Mouse (Mus musculus): ENCODE results near the gene Kcnj9.

Kcnj9 gene

GRCm38 (mm10) chr1:172332925-172333324 lies 3.8 kb upstream of the Kcnj9 start:
- DNase-seq (ENCODE audit: low spot score) = no peak

- no peak for DNase-seq (ENCODE audit: low spot score)
Measured at GRCm38 (mm10) chr1:172331422-172331947, 2.4 kb upstream of the Kcnj9 start.

- DNase-seq (ENCODE audit: low spot score) = no peak
Measured at GRCm38 (mm10) chr1:172329616-172330015, 498 bp upstream of the Kcnj9 start.

DNA sequence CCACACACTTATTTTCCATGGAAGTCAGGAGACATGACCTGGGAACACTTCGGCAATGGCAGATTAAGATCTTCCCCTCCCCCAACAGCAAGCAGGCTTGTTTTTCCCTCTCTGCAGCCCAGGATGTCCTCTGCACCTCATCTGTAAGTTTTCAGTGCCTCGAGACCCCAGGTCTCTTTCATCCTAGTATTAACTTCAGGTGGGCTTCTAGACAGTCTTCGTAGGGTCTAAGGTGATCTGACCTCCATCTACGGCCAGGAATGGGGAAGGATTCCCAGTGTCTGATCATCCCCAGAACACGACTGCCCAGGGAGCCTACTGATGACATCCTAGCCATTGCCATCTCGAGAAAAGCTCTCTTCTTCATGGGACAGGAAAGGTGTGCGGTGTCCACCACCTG lies 657 bp downstream of the Kcnj9 start:
- no peak for DNase-seq (ENCODE audit: low spot score)

GRCm38 (mm10) chr1:172328041-172328440 lies 1.1 kb downstream of the Kcnj9 start:
- no peak for DNase-seq (ENCODE audit: low spot score)

DNA sequence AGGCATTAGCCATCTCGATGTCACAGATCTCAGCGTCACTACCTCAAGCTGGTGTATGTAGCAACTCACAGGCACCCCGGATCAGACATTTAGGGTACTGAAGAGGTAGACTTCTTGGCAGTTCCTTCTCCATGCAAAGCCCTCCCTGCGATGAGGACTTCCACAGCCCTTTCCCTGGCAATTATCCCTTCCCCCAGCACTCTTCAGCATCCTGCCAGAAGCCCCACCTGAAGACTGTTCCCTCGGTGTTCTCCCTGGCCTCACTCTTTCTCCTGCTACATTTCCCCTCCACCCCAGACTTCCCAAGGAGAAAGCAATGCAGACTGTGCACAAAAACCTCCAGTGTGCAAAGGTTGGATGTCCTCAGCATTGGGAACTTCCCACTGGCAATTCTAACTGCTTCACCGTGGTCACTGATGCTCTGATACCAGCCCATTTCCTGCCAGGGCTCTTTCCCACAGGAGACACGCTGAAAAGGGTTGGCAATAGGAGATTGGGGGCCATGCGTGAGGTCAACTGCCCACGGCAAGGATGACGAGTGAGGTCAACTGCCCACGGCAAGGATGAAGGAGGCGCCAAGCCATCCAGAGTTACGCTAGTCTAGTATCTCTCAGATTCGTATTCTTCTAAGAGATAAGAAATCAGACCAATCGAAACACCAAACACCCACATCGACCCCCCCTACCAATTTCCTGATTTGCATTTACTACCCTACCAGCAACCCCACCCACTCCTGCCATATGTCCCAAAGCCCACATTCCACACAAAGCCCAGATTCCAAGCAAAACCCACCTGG lies 1.7 kb downstream of the Kcnj9 start:
- DNase-seq (ENCODE audit: low spot score) = no peak

GRCm38 (mm10) chr1:172326684-172327083 lies 2.4 kb downstream of the Kcnj9 start:
- DNase-seq (ENCODE audit: low spot score) = no peak

DNA sequence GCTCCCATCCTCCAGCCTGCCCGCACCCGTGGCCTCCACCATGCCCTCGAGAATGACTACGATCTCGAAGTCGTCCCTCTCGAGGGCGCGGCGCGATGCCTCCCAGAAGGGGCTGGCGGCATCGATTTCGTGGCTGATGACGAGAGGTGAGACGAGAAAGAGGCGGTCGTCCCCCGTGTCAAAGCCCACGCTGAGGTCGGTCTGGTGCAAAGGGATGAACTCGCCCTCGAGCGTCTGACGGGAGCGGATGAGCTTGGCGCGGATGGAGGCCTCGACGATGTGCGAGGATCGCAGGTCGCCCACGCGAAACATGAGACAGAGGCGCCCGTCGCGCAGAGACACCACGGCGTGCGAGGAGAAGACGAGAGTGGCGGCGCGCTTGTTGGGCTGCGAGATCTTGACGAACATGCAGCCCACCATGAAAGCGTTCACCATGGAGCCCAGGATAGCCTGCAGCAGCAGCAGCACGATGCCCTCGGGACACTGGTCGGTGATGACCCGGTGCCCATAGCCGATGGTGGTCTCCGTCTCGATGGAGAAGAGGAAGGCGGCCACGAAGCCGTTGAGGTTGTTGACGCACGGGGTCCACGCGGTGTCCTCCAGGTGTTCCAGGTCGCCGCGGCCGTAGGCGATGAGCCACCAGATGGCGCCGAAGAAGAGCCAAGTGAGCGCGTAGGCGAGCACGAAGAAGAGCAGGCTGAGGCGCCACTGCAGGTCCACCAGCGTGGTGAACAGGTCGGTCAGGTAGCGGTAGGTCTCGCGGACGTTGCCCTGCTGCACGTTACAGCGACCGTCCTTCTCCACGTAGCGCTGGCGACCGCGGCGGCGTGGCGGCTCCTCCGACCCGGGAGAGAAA lies 3.2 kb downstream of the Kcnj9 start:
- peak; percentile 35 for DNase-seq (ENCODE audit: low spot score)

DNA sequence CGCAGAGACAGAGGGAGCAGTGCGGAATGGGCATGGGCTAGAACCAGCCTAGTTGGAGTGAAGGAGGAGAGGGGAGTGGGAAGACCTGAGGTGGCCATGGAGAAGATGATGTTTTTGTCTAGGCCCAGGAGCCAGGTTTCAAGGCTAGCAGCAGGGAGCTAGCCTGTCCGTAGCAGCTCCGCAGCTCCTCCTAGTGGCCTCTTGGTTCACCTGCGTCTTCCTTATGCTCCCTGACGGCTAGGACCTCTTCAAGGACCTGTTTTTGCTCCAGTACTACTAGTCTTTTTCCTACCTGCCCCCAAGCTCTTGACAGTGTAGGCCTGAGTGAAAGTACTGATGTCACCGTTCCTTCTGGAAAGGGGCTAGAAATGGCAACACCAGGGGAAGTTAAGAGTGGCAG lies 4.4 kb downstream of the Kcnj9 start:
- peak; percentile 44 for DNase-seq (ENCODE audit: low spot score)

GRCm38 (mm10) chr1:172323801-172324359 lies 5.2 kb downstream of the Kcnj9 start:
- DNase-seq (ENCODE audit: low spot score) = no peak

DNA sequence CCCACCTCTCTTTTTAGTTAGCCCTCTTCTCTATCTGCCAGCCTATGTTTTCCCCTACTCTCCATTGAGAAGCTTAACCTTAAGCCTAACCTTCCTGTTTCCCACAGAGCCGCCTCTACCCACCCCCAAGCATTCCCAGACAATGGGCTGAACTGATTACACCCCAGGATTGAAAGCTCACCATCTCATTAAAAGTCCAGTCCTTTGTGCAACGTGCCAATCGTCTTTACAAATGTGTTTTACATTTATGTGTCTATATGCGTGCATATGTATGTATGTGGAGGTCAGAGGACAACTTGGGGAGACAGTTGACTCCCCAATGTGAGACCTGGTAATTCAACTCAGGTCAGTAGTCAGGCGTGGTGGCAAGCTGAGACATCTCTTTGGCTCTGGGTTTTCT lies 5.8 kb downstream of the Kcnj9 start:
- DNase-seq (ENCODE audit: low spot score) = no peak

DNA sequence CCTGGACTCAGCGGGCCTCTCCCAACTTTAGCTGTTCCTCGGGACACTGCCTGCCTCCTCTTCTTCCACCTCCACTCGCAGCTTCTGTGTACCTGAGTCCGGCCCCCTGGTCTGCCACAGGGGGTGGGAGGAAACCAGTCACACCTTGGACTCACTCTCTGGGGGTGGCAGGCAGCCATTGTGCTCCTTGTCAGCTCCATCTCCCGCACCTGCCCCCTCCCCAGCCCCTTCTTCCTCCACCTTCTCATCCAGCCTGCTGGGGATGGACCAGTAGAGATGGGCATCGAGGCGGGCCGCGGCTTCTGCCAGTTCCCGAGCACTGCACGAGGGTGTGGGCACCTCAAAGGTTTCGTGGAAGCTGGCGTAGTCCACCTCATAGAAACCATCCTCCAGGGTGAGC lies 6.4 kb downstream of the Kcnj9 start:
- no peak for DNase-seq (ENCODE audit: low spot score)

DNA sequence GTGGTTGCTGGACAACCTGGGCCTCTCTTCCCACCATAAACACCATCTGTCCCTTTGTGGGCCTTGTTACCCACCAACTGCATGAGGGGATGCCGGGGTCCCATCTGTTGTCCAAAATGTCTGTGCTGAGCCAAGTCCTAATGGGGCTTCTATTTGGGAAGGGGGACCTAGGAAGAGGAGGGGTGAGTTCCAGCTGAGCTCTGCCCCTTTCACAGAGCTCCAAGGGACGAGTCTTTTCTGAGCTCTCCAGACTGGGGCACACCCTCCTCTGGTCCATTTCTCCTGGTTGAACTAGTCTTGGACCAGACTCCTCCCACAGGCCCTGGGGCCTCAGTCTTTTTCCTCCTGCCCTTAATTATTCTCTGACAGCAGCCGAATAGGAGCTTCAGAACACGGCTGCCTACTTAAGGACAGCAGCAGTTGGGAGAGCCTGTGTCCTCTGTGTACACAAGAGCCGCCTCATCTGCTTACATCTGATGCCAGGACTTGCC lies 9.2 kb downstream of the Kcnj9 start:
- DNase-seq (ENCODE audit: low spot score) = no peak

DNA sequence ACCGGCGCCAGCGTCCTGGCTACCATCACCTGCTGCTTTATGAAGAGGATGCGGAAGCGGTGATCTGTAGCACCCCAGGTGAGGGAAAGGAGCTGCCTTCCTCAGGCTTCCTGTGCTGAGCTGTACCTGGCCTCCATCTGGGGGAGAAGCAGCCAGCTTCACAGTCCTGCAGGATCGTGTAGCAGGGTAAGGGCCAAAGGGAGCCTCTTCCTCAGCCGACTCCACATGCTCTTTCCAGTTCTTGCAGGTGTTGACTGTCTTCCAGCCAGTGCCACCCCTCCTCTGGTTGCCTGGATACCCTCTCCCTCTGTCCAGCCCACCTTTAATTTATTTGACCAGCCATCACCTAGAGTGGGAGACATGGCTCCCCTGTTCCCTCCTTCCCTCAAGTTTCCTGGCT lies 9.8 kb downstream of the Kcnj9 start:
- DNase-seq (ENCODE audit: low spot score) = no peak

DNA sequence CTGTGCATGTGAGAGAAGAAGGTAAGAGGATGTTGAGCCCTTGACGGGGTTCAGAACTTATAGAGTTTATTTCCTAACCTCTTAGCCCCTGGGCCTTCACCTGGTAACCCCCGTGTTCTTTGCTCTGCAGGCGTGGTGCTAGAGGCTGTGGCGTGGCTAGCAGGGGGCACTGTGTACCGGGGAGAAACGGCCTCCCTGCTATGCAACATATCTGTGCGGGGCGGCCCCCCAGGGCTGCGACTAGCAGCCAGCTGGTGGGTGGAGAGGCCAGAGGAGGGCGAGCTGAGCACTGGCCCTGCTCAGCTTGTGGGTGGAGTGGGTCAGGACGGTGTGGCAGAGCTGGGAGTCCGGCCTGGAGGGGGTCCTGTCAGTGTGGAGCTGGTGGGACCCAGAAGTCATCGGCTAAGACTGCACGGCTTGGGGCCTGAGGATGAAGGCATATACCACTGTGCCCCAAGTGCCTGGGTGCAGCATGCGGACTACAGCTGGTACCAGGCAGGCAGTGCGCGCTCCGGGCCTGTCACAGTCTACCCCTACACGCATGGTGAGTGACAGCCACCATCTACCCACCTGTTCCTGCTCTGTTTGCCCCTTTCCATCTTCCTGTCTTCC lies 10.6 kb downstream of the Kcnj9 start:
- no peak for DNase-seq (ENCODE audit: low spot score)

- no peak for DNase-seq (ENCODE audit: low spot score)
Measured at GRCm38 (mm10) chr1:172317946-172318345, 11.2 kb downstream of the Kcnj9 start.

GRCm38 (mm10) chr1:172317431-172317830 lies 11.7 kb downstream of the Kcnj9 start:
- DNase-seq (ENCODE audit: low spot score) = no peak

DNA sequence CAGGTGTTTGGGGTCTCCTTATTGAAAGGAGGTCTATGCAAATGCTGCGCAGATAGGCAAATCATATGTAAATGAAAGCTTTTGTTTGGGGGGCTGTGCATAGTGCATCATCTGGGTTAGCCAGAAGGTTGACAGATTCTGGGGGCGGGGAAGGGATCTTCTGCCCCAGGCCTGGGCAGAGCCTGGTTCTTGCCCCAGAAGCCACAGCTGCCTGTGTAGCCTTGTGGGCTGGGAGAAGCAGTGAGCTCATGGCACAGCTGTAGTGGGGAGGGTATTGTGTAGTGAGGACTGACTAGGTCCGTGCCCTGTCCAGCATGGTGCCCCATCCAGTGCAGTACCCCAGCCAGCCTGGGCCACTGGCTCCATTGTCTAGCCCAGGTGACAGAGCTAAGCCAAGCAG lies 14.2 kb downstream of the Kcnj9 start:
- DNase-seq (ENCODE audit: low spot score) = no peak

- no peak for DNase-seq (ENCODE audit: low spot score)
Measured at GRCm38 (mm10) chr1:172313613-172314411, 15.3 kb downstream of the Kcnj9 start.

GRCm38 (mm10) chr1:172312768-172313561 lies 16.2 kb downstream of the Kcnj9 start:
- no peak for DNase-seq (ENCODE audit: low spot score)
